9 mouse cellular contexts compared by ENCODE assay signal in genomic region chr12:76190940-76191339, GRCm38 (mm10). TPM values are rescaled to one million over a fixed set of nuclear protein-coding genes. Genes with fewer than 3 reads are reported as not detected.
DNase-seq lines count a peak whose midpoint lies in the region; ATAC-seq and TF ChIP-seq lines count a peak whose summit lies in the region.
"Had no signal": no experiment of that assay in that cellular context is flagged by ENCODE, and none has a peak within 500 bp of the region (broad histone marks: within the 10 kb centered on the region; RNA-seq: fewer than 3 reads in every experiment).

No protein-coding gene starts in this region.

- ATAC-seq in frontal cortex, adult (ENCODE audit: low TSS enrichment) = peak; percentile 81
- peak; percentile 34; the same call in 1 of the 2 replicates for ATAC-seq in forebrain, embryonic 14.5 days
- ATAC-seq in kidney, postnatal 0 days (replicated peaks; ENCODE audit: low FRiP score, low read depth) = no peak; the same call in 1 of the 2 replicates
- no peak for ATAC-seq in midbrain, postnatal 0 days (ENCODE audit: low FRiP score)

- no peaks in the 10 kb centered on the region for H3K36me3 ChIP-seq in forebrain, embryonic 14.5 days (ENCODE audit: control insufficient read depth, insufficient read depth, low read length)
- no peaks in the 10 kb centered on the region for H3K36me3 ChIP-seq in kidney, postnatal 0 days (ENCODE audit: insufficient read depth, low read length)
- H3K36me3 ChIP-seq in midbrain, postnatal 0 days (ENCODE audit: insufficient read depth, low read length) = no peaks in the 10 kb centered on the region

- WGBS in forebrain, embryonic 14.5 days = 55% methylated on average over 11 of the region's 11 CpGs
- WGBS in kidney, postnatal 0 days = 44% methylated on average over 11 of the region's 11 CpGs
- 47% methylated on average over 11 of the region's 11 CpGs for WGBS in midbrain, postnatal 0 days

- peak; percentile 88 for TF ChIP-seq CTCF in kidney, postnatal 0 days (IDR thresholded peaks at IDR 0.05; ENCODE audit: low read depth)
- peak; percentile 86 for TF ChIP-seq CTCF in midbrain, postnatal 0 days (IDR thresholded peaks at IDR 0.05)

- H3K9me3 ChIP-seq in forebrain, embryonic 14.5 days (replicated peaks; ENCODE audit: control insufficient read depth, low read length) = no peaks in the 10 kb centered on the region
- no peaks in the 10 kb centered on the region for H3K9me3 ChIP-seq in kidney, postnatal 0 days (replicated peaks; ENCODE audit: low read length)
- no peaks in the 10 kb centered on the region for H3K9me3 ChIP-seq in midbrain, postnatal 0 days (ENCODE audit: low read length)

- H3K27ac ChIP-seq in forebrain, embryonic 14.5 days (ENCODE audit: low read depth, low read length) = no peak overlapping the region
- no peak overlapping the region for H3K27ac ChIP-seq in kidney, postnatal 0 days
- no peak overlapping the region for H3K27ac ChIP-seq in midbrain, postnatal 0 days (ENCODE audit: low read depth, low read length)

- no peak overlapping the region for H3K4me2 ChIP-seq in forebrain, embryonic 14.5 days (ENCODE audit: low read length)
- no peak overlapping the region for H3K4me2 ChIP-seq in kidney, postnatal 0 days (ENCODE audit: low read length)
- H3K4me2 ChIP-seq in midbrain, postnatal 0 days (ENCODE audit: low read depth, low read length, poor library complexity, severe bottlenecking) = no peak overlapping the region

- no peaks in the 10 kb centered on the region for H3K27me3 ChIP-seq in forebrain, embryonic 14.5 days (replicated peaks; ENCODE audit: control insufficient read depth, insufficient read depth, low read length)
- H3K27me3 ChIP-seq in kidney, postnatal 0 days (ENCODE audit: insufficient read depth, low read length) = no peaks in the 10 kb centered on the region
- no peaks in the 10 kb centered on the region for H3K27me3 ChIP-seq in midbrain, postnatal 0 days (ENCODE audit: insufficient read depth, low read length)

- H3K4me3 ChIP-seq in forebrain, embryonic 14.5 days (ENCODE audit: low read depth, low read length) = no peak overlapping the region
- no peak overlapping the region for H3K4me3 ChIP-seq in kidney, postnatal 0 days (replicated peaks; ENCODE audit: low read depth, low read length)
- H3K4me3 ChIP-seq in midbrain, postnatal 0 days (ENCODE audit: low read depth, low read length) = no peak overlapping the region

- H3K4me1 ChIP-seq in forebrain, embryonic 14.5 days (ENCODE audit: control insufficient read depth, insufficient read depth, low read length) = 0 out of 2 replicates have a peak, but pooled peaks cover 2% of the 10 kb centered on the region
- no peaks in the 10 kb centered on the region for H3K4me1 ChIP-seq in kidney, postnatal 0 days (replicated peaks; ENCODE audit: insufficient read depth, low read length)
- H3K4me1 ChIP-seq in midbrain, postnatal 0 days (ENCODE audit: insufficient read depth, low read length) = no peaks in the 10 kb centered on the region

- no peak for DNase-seq in frontal cortex, postnatal 10 days (ENCODE audit: low spot score in 2 of 2)
- DNase-seq in 416B (ENCODE audit: low read depth) = peak; percentile 84
- peak; percentile 71 for DNase-seq in adipocyte (ENCODE audit: low spot score)
- peak; percentile 87 for DNase-seq in forebrain, embryonic 14.5 days (ENCODE audit: low spot score)
- peak; percentile 89 for DNase-seq in kidney, postnatal 0 days (ENCODE audit: low spot score)
- DNase-seq in midbrain, postnatal 0 days (ENCODE audit: low spot score) = peak; percentile 83
- DNase-seq in spleen, adult 12 weeks (ENCODE audit: low spot score) = no peak

- H3K9ac ChIP-seq in forebrain, embryonic 14.5 days (ENCODE audit: low read length) = no peak overlapping the region
- no peak overlapping the region for H3K9ac ChIP-seq in kidney, postnatal 0 days (ENCODE audit: low read depth, low read length)
- H3K9ac ChIP-seq in midbrain, postnatal 0 days (replicated peaks; ENCODE audit: low read length, poor library complexity, severe bottlenecking) = no peak overlapping the region

RNA-seq across cellular contexts. Expression of gene Esr2, which starts 13.9 kb away (rescaled TPM):
- polyA plus RNA-seq in forebrain, embryonic 14.5 days (2014; fragmentation: Nextera tagmentation; extraction: Ambion mirVana) = 0.05 and 0.11 TPM in 2 replicates
- polyA plus RNA-seq in kidney, postnatal 0 days (2015; fragmentation: Nextera tagmentation; extraction: Ambion mirVana) = 0.68 and 0.75 TPM in 2 replicates
- total RNA-seq in midbrain, postnatal 0 days (2014; rRNA removed) = 0.19 and 0.44 TPM in 2 replicates
- polyA plus RNA-seq in midbrain, postnatal 0 days (2015; fragmentation: Nextera tagmentation; extraction: Ambion mirVana) = 0.20 and 0.25 TPM in 2 replicates

RNA-seq across cellular contexts. Expression of gene Tex21, which starts 55.6 kb away (rescaled TPM):
- not detected in 2 replicates for polyA plus RNA-seq in forebrain, embryonic 14.5 days (2014; fragmentation: Nextera tagmentation; extraction: Ambion mirVana)
- 0.08 and 0.19 TPM in 2 replicates for polyA plus RNA-seq in kidney, postnatal 0 days (2015; fragmentation: Nextera tagmentation; extraction: Ambion mirVana)
- total RNA-seq in midbrain, postnatal 0 days (2014; rRNA removed) = not detected in 2 replicates
- polyA plus RNA-seq in midbrain, postnatal 0 days (2015; fragmentation: Nextera tagmentation; extraction: Ambion mirVana) = not detected in 2 replicates
- polyA plus RNA-seq: large intestine, adult 2 months had no signal

Comparison
In these comparisons a context has a peak if more than half of its experiments do, and no peak if none do; other contexts are left out.
1. ATAC-seq: peak in frontal cortex, adult (single experiment) and forebrain, embryonic 14.5 days (single experiment); none in kidney, postnatal 0 days (single experiment) and midbrain, postnatal 0 days (single experiment).
2. DNase-seq: peak in 416B (single experiment), adipocyte (single experiment), forebrain, embryonic 14.5 days (single experiment), kidney, postnatal 0 days (single experiment) and midbrain, postnatal 0 days (single experiment); none in frontal cortex, postnatal 10 days (0 of 2) and spleen, adult 12 weeks (single experiment).